8 mouse cellular contexts compared by ENCODE assay signal in genomic region chr17:34197904-34198520, GRCm38 (mm10). TPM values are rescaled to one million over a fixed set of nuclear protein-coding genes. Genes with fewer than 3 reads are reported as not detected.
A peak's percentile ranks its signal among the peaks of the same experiment; 100 is the strongest.
DNase-seq lines count a peak whose midpoint lies in the region; ATAC-seq lines count a peak whose summit lies in the region.

No protein-coding gene starts in this region.

- 2% methylated on average over 32 of the region's 32 CpGs for WGBS in heart, embryonic 13.5 days
- 1% methylated on average over 32 of the region's 32 CpGs for WGBS in kidney, embryonic 15.5 days

- ATAC-seq in heart, embryonic 13.5 days (ENCODE audit: extremely low read depth, insufficient number of reproducible peaks, low FRiP score, low TSS enrichment) = no peak
- peak; percentile 44; the same call in 1 of the 2 replicates for ATAC-seq in kidney, embryonic 15.5 days (replicated peaks; ENCODE audit: low FRiP score)

- no peaks in the 10 kb centered on the region for H3K9me3 ChIP-seq in heart, embryonic 13.5 days
- no peaks in the 10 kb centered on the region for H3K9me3 ChIP-seq in kidney, embryonic 15.5 days (replicated peaks)

- peak overlapping the region; percentile 70 for H3K4me2 ChIP-seq in heart, embryonic 13.5 days
- H3K4me2 ChIP-seq in kidney, embryonic 15.5 days = peak overlapping the region; percentile 78

- H3K27me3 ChIP-seq in heart, embryonic 13.5 days (replicated peaks) = peaks cover 92% of the 10 kb centered on the region
- peaks cover 72% of the 10 kb centered on the region for H3K27me3 ChIP-seq in kidney, embryonic 15.5 days

- H3K9ac ChIP-seq in heart, embryonic 13.5 days = peak overlapping the region; percentile 71
- peak overlapping the region; percentile 29 for H3K9ac ChIP-seq in kidney, embryonic 15.5 days

- peak; percentile 74 to 91 for DNase-seq in adrenal gland, adult (ENCODE audit: inconsistent age in 2 of 2, low spot score in 1 of 2)
- DNase-seq in adrenal gland, adult 8-10 months = no peak
- DNase-seq in lung, postnatal 25 days (ENCODE audit: low spot score) = peak; percentile 85
- DNase-seq in spleen, postnatal 14 days (ENCODE audit: low spot score in 2 of 2) = peak; percentile 40 to 66
- no peak for DNase-seq in embryo, embryonic 10 days (ENCODE audit: low spot score)

- H3K4me1 ChIP-seq in brown adipose tissue, adult 24 weeks (ENCODE audit: control insufficient read depth, insufficient read depth, insufficient read length, low read length) = no peaks in the 10 kb centered on the region; the same call in 1 of the 2 replicates
- peaks cover 10% of the 10 kb centered on the region for H3K4me1 ChIP-seq in heart, embryonic 13.5 days
- peaks cover 21% of the 10 kb centered on the region for H3K4me1 ChIP-seq in kidney, embryonic 15.5 days

- H3K27ac ChIP-seq in brown adipose tissue, adult 24 weeks (replicated peaks; ENCODE audit: low read depth, low read length) = peak overlapping the region; percentile 58
- no peak overlapping the region for H3K27ac ChIP-seq in heart, embryonic 13.5 days (replicated peaks)
- H3K27ac ChIP-seq in kidney, embryonic 15.5 days = no peak overlapping the region

- H3K36me3 ChIP-seq in heart, embryonic 13.5 days = no peaks in the 10 kb centered on the region
- no peaks in the 10 kb centered on the region for H3K36me3 ChIP-seq in kidney, embryonic 15.5 days

- H3K4me3 ChIP-seq in brown adipose tissue, adult 24 weeks (ENCODE audit: insufficient read depth, low read depth, low read length) = peak overlapping the region; percentile 85
- peak overlapping the region; percentile 58 for H3K4me3 ChIP-seq in heart, embryonic 13.5 days
- peak overlapping the region; percentile 48 for H3K4me3 ChIP-seq in kidney, embryonic 15.5 days (replicated peaks)

RNA-seq across cellular contexts. Expression of gene Psmb8, which starts 0.5 kb away (rescaled TPM):
- 10 to 100 TPM; 30.4 to 41.2 (median 36.4) TPM for total RNA-seq in adrenal gland, adult 8-10 months (2022)
- 20.2 and 21.9 TPM in 2 replicates for polyA plus RNA-seq in brown adipose tissue, adult 24 weeks (2012; ENCODE audit: insufficient read depth, insufficient read length, missing spikeins)
- 3.2 and 4.3 TPM in 2 replicates for polyA plus RNA-seq in heart, embryonic 13.5 days (2015; fragmentation: Nextera tagmentation; extraction: Ambion mirVana)
- polyA plus RNA-seq in kidney, embryonic 15.5 days (2015; fragmentation: Nextera tagmentation; extraction: Ambion mirVana) = 6.0 and 7.1 TPM in 2 replicates

RNA-seq across cellular contexts. Expression of gene Tap2, which starts 5.3 kb away (rescaled TPM):
- total RNA-seq in adrenal gland, adult 8-10 months (2022) = 10 to 100 TPM; 53.9 to 71.1 (median 67.2) TPM
- polyA plus RNA-seq in brown adipose tissue, adult 24 weeks (2012; ENCODE audit: insufficient read depth, insufficient read length, missing spikeins) = 23.5 and 27.7 TPM in 2 replicates
- polyA plus RNA-seq in heart, embryonic 13.5 days (2015; fragmentation: Nextera tagmentation; extraction: Ambion mirVana) = 1.8 and 2.1 TPM in 2 replicates
- 3.5 and 4.1 TPM in 2 replicates for polyA plus RNA-seq in kidney, embryonic 15.5 days (2015; fragmentation: Nextera tagmentation; extraction: Ambion mirVana)

RNA-seq across cellular contexts. Expression of gene Psmb9, which starts 10.4 kb away (rescaled TPM):
- 10 to 100 TPM; 16.7 to 30.6 (median 25.5) TPM for total RNA-seq in adrenal gland, adult 8-10 months (2022)
- polyA plus RNA-seq in brown adipose tissue, adult 24 weeks (2012; ENCODE audit: insufficient read depth, insufficient read length, missing spikeins) = 17.4 and 34.6 TPM in 2 replicates
- 1.7 and 2.1 TPM in 2 replicates for polyA plus RNA-seq in heart, embryonic 13.5 days (2015; fragmentation: Nextera tagmentation; extraction: Ambion mirVana)
- 3.0 and 3.2 TPM in 2 replicates for polyA plus RNA-seq in kidney, embryonic 15.5 days (2015; fragmentation: Nextera tagmentation; extraction: Ambion mirVana)

RNA-seq across cellular contexts. Expression of gene Tap1, which starts 10.7 kb away (rescaled TPM):
- 10 to 100 TPM; 19.5 to 22.2 (median 21.3) TPM for total RNA-seq in adrenal gland, adult 8-10 months (2022)
- 5.5 and 6.9 TPM in 2 replicates for polyA plus RNA-seq in brown adipose tissue, adult 24 weeks (2012; ENCODE audit: insufficient read depth, insufficient read length, missing spikeins)
- 1.4 and 1.6 TPM in 2 replicates for polyA plus RNA-seq in heart, embryonic 13.5 days (2015; fragmentation: Nextera tagmentation; extraction: Ambion mirVana)
- polyA plus RNA-seq in kidney, embryonic 15.5 days (2015; fragmentation: Nextera tagmentation; extraction: Ambion mirVana) = 3.5 and 3.8 TPM in 2 replicates

RNA-seq across cellular contexts. Expression of gene H2-Ob, which starts 40.7 kb away (rescaled TPM):
- 1 to 10 TPM; 1.3 to 1.8 (median 1.5) TPM for total RNA-seq in adrenal gland, adult 8-10 months (2022)
- 0.55 and 2.1 TPM in 2 replicates for polyA plus RNA-seq in brown adipose tissue, adult 24 weeks (2012; ENCODE audit: insufficient read depth, insufficient read length, missing spikeins)
- not detected in 2 replicates for polyA plus RNA-seq in heart, embryonic 13.5 days (2015; fragmentation: Nextera tagmentation; extraction: Ambion mirVana)
- 0.13 TPM in 1 of 2 replicates, not detected in the other for polyA plus RNA-seq in kidney, embryonic 15.5 days (2015; fragmentation: Nextera tagmentation; extraction: Ambion mirVana)

Comparison
In these comparisons a context has a peak if more than half of its experiments do, and no peak if none do; other contexts are left out.
1. DNase-seq: peak in adrenal gland, adult (2 of 2), lung, postnatal 25 days (single experiment) and spleen, postnatal 14 days (2 of 2); none in adrenal gland, adult 8-10 months (single experiment) and embryo, embryonic 10 days (single experiment).
2. Peak in every context shown above with its lines, with median percentiles within 50 percentile points of each other: H3K4me3 ChIP-seq.